Mouse (Mus musculus) hindbrain, postnatal 0 days (tissue): Measurements from ENCODE around the gene Shisa2. TPM values are rescaled to one million over a fixed set of nuclear protein-coding genes. Genes with fewer than 3 reads are reported as not detected.

Experiments
- ATAC-seq: fragments of 200-750 bp; cut with Nextera tagmentation; 2 replicates; pipeline ENCODE4 v1.8.0; 2017; ENCODE audit warnings: mild to moderate bottlenecking, moderate TSS enrichment, moderate library complexity
- DNase-seq: peaks from one replicate; pipeline ENCODE4 v3.0.0-alpha.2; 2015; ENCODE audit warnings: low spot score
- H3K27ac ChIP-seq: fragments of 300-500 bp; sonication (generic); 2 replicates; pipeline ENCODE4 v1.5.1; 2014; ENCODE audit warnings: mild to moderate bottlenecking
- H3K27me3 ChIP-seq: fragments of 300-500 bp; sonication (generic); 2 replicates; pipeline ENCODE4 v1.6.1; 2014; ENCODE audit warnings: low read length, mixed read lengths; ENCODE audit not compliant: insufficient read depth
- H3K36me3 ChIP-seq: fragments of 300-500 bp; sonication (generic); 2 replicates; pipeline ENCODE4 v1.6.1; 2014; ENCODE audit warnings: low read length, mixed read lengths; ENCODE audit not compliant: insufficient read depth
- H3K4me1 ChIP-seq: fragments of 300-500 bp; sonication (generic); 2 replicates; pipeline ENCODE4 v1.6.1; 2014; ENCODE audit warnings: antibody characterized with exemption, low read length, mixed read lengths; ENCODE audit not compliant: insufficient read depth
- H3K4me2 ChIP-seq: fragments of 300-500 bp; sonication (generic); 2 replicates; pipeline ENCODE4 v1.6.1; 2014; ENCODE audit warnings: low read depth, mild to moderate bottlenecking, low read length, moderate library complexity, mixed read lengths
- H3K4me3 ChIP-seq: fragments of 300-500 bp; sonication (generic); 2 replicates; pipeline ENCODE4 v1.5.1; 2014; ENCODE audit warnings: low read length
- H3K9ac ChIP-seq: fragments of 300-500 bp; sonication (generic); replicated peaks from 2 replicates; pipeline ENCODE4 v1.6.1; 2014; ENCODE audit warnings: mild to moderate bottlenecking, low read length, moderate library complexity, mixed read lengths
- H3K9me3 ChIP-seq: fragments of 300-500 bp; sonication (generic); 2 replicates; pipeline ENCODE4 v1.6.1; 2016; ENCODE audit warnings: low read length, mixed read lengths
- CTCF ChIP-seq: IDR thresholded peaks from 2 replicates; pipeline ENCODE4 v1.5.1; 2016; ENCODE audit warnings: antibody characterized with exemption, control low read depth, low read depth
- WGBS: fragments of 180-500 bp; shearing (Covaris S2); extraction: QIAGEN DNeasy Blood & Tissue Kit; methylation state at CpG from one replicate; pipeline ENCODE4 v1.1.7; 2014; 5-methylcytosine and 5-hydroxymethylcytosine counted together
- polyA plus RNA-seq: library from polyadenylated mRNA; unstranded; fragments of >200 nt; fragmentation: Nextera tagmentation; extraction: Ambion mirVana; gene quantifications from 2 replicates; pipeline ENCODE4 v1.2.1, GENCODE M21; 2015
- total RNA-seq: library from RNA; depleted of rRNA; stranded (reverse); fragments of >200 nt; gene quantifications from 2 replicates; pipeline ENCODE4 v1.2.3, GENCODE M21; 2014

Gene Shisa2
- total and polyA plus RNA-seq, 2 experiments from 2014 or later = 3.9 to 13.7 TPM

- TF ChIP-seq CTCF = no peak
- ATAC-seq = no peak
These were observed 8.3 kb upstream of the Shisa2 start for GRCm38 (mm10) chr14:59616802-59617201.

GRCm38 (mm10) chr14:59624326-59624885 lies 702 bp upstream of the Shisa2 start:
- Histone ChIP-seq H3K4me3 (no peak overlapping the region), H3K27me3 (no peaks in the 10 kb centered on the region; the same call in 1 of the 2 replicates), H3K27ac (no peak overlapping the region), H3K9ac (no peak overlapping the region), H3K4me1 (no peaks in the 10 kb centered on the region), H3K4me2 (peak overlapping the region; percentile 73; the same call in 1 of the 2 replicates), H3K36me3 (no peaks in the 10 kb centered on the region), H3K9me3 (no peaks in the 10 kb centered on the region)
- ATAC-seq = no peak
- DNase-seq = no peak
- TF ChIP-seq CTCF = no peak
- WGBS = 39% methylated on average over 9 of the region's 9 CpGs

More at GRCm38 (mm10) chr14:59616802-59617201, 8.3 kb upstream of the Shisa2 start:
- Histone ChIP-seq H3K27me3 (no peaks in the 10 kb centered on the region), H3K4me1 (no peaks in the 10 kb centered on the region), H3K36me3 (no peaks in the 10 kb centered on the region), H3K27ac (no peak overlapping the region), H3K9me3 (no peaks in the 10 kb centered on the region), H3K9ac (no peak overlapping the region), H3K4me2 (no peak overlapping the region), H3K4me3 (no peak overlapping the region)
- no peak for DNase-seq
- 70% methylated on average over 7 of the region's 7 CpGs for WGBS

- Histone ChIP-seq H3K9ac (peak overlapping the region; percentile 50), H3K9me3 (no peaks in the 10 kb centered on the region), H3K4me1 (no peaks in the 10 kb centered on the region), H3K4me2 (peak overlapping the region; percentile 73), H3K27ac (peak overlapping the region; percentile 62), H3K4me3 (peak overlapping the region; percentile 62), H3K27me3 (no peaks in the 10 kb centered on the region; the same call in 1 of the 2 replicates), H3K36me3 (no peaks in the 10 kb centered on the region)
- ATAC-seq = peak; percentile 53
- TF ChIP-seq CTCF = peak; percentile 12; the same call in 1 of the 2 replicates
- WGBS = under 1% methylated on average over 51 of the region's 51 CpGs
- peak; percentile 73 for DNase-seq
These were observed 777 bp downstream of the Shisa2 start for GRCm38 (mm10) chr14:59625806-59626364.

- H3K27me3 ChIP-seq = no peaks in the 10 kb centered on the region; the same call in 1 of the 2 replicates
- peak overlapping the region; percentile 50; the same call in 1 of the 2 replicates for H3K9ac ChIP-seq
- no peak for ATAC-seq
These were observed 1.6 kb downstream of the Shisa2 start for GRCm38 (mm10) chr14:59626711-59627110.

GRCm38 (mm10) chr14:59627142-59627680 lies 2.1 kb downstream of the Shisa2 start:
- H3K36me3 ChIP-seq = no peaks in the 10 kb centered on the region
- peak overlapping the region; percentile 62 for H3K4me3 ChIP-seq
- H3K27ac ChIP-seq = no peak overlapping the region
- H3K4me1 ChIP-seq = no peaks in the 10 kb centered on the region
- TF ChIP-seq CTCF = no peak
- DNase-seq = peak; percentile 49
- H3K27me3 ChIP-seq = no peaks in the 10 kb centered on the region; the same call in 1 of the 2 replicates
- 28% methylated on average over 9 of the region's 9 CpGs for WGBS
- peak overlapping the region; percentile 73 for H3K4me2 ChIP-seq
- no peaks in the 10 kb centered on the region for H3K9me3 ChIP-seq
- peak; percentile 24; the same call in 1 of the 2 replicates for ATAC-seq
- H3K9ac ChIP-seq = no peak overlapping the region

More at GRCm38 (mm10) chr14:59626711-59627110, 1.6 kb downstream of the Shisa2 start:
- TF ChIP-seq CTCF = no peak
- Histone ChIP-seq H3K4me2 (peak overlapping the region; percentile 73), H3K36me3 (no peaks in the 10 kb centered on the region), H3K4me3 (peak overlapping the region; percentile 62), H3K9me3 (no peaks in the 10 kb centered on the region), H3K27ac (no peak overlapping the region), H3K4me1 (no peaks in the 10 kb centered on the region)
- 28% methylated on average over 8 of the region's 8 CpGs for WGBS
- peak; percentile 47 for DNase-seq

GRCm38 (mm10) chr14:59627823-59628222 lies 2.7 kb downstream of the Shisa2 start:
- WGBS = 28% methylated on average over 7 of the region's 7 CpGs

More at GRCm38 (mm10) chr14:59627823-59628222, 2.7 kb downstream of the Shisa2 start:
- Histone ChIP-seq H3K27me3 (no peaks in the 10 kb centered on the region; the same call in 1 of the 2 replicates), H3K4me3 (peak overlapping the region; percentile 62), H3K4me2 (peak overlapping the region; percentile 73), H3K27ac (no peak overlapping the region), H3K4me1 (no peaks in the 10 kb centered on the region), H3K9me3 (no peaks in the 10 kb centered on the region), H3K36me3 (no peaks in the 10 kb centered on the region), H3K9ac (0 out of 2 replicates have a peak overlapping the region, but pooled peaks have one; percentile 2)
- ATAC-seq (peak; percentile 41; the same call in 1 of the 2 replicates), DNase-seq (peak; percentile 71)
- peak; percentile 28; the same call in 1 of the 2 replicates for TF ChIP-seq CTCF
